Mouse (Mus musculus) kidney, postnatal 36 days (tissue): ENCODE measurements at regions not wholly inside any gene's neighbourhood (a gene's known extent, or its start where the extent isn't known, plus 50 kb on each side); places are given as distances from the start of the nearest gene placed in this dataset.
A peak's percentile ranks its signal among the peaks of the same experiment; 100 is the strongest.

Experiments
- DNase-seq, 2 experiments: peaks; one replicate each; pipeline ENCODE4 v3.0.0; 2021 to 2022; ENCODE audit warnings: mixed read lengths in 2 of 2

- no peak for DNase-seq
Measured at GRCm38 (mm10) chr1:185628401-185628800, 173.8 kb downstream of the Slc30a10 start.

DNA sequence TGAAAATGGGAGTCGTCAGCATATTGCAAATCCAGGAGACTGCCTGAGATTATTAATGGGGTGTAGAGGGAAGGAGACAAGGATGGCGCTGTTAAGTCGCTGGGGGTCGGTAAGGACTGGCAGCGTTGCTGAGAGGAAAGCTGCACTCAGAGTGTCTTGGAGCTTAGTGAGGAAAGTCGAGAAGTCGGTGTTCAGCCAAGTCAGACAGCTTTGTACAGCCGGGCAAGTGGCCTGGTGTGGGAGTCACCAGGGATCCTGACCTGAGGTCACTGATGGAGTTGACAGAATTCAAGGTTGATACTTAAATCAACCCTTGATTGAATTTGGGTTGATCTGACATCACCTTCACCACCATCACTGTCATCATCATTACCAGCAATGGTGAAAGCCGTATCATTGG is 175.3 kb downstream of the Slc30a10 start:
- DNase-seq: no peak

DNA sequence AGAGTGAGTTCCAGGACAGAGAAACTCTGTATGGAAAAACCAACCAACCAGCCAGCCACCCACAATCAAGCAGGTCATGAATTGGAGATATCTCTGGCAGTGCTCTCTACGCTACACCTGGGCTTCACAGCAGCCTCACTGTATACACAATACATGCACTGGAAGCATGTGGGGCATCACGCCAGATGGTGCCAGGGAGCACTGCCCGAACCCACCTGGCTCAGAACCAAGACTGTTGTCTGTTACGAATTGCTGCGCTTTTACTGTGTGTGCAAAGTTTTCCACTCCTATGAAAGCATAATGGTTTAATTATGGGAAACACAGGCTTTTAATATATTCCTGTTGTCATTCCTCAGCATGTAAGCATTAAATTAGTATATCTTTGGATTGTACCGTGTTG is 184.0 kb downstream of the Slc30a10 start:
- DNase-seq: no peak

DNA sequence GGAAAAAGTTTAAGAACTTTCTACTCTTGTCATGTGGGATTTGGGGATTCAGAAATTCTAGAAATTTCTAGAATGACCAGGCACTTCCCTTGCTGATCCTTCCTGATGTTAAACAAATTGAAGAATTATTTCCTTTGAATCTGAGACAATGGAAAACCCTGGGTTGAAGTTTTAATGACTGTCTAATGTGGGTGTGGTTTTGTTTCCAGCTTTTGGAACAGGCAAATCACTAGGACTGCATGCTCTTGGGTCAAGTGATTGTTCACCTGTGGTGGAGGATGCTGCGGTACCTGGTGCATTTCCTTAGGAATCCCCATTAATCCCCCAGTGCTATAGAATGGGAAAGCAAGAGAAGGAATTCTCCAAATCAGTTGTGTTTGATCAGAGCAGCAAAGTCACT is 184.8 kb downstream of the Slc30a10 start:
- no peak for DNase-seq

- DNase-seq: no peak
Measured at GRCm38 (mm10) chr1:185644026-185644425, 189.4 kb downstream of the Slc30a10 start.

GRCm38 (mm10) chr1:185648128-185648527 is 193.5 kb downstream of the Slc30a10 start:
- no peak for DNase-seq

GRCm38 (mm10) chr1:185648926-185649325 is 194.3 kb downstream of the Slc30a10 start:
- DNase-seq: no peak

- DNase-seq: no peak
Measured at GRCm38 (mm10) chr1:185650926-185651325, 196.3 kb downstream of the Slc30a10 start.

DNA sequence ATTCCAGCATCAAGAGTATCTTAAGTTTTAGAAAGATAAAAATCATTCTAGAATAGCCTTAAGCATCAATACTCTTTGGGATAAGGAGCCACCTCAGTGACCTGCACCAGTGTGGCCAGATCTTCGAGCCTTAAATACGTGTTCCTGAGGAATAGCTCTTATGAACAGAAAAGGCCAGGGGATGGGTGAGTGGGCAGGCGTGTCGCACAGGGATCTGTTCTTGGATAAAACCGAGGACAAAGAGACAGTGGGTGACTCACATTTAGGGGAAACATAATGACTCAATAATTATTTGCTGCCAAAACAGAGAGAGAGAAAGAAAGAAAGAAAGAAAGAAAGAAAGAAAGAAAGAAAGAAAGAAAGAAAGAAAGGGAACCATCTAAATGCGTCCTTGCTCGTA is 200.4 kb downstream of the Slc30a10 start:
- no peak for DNase-seq

DNA sequence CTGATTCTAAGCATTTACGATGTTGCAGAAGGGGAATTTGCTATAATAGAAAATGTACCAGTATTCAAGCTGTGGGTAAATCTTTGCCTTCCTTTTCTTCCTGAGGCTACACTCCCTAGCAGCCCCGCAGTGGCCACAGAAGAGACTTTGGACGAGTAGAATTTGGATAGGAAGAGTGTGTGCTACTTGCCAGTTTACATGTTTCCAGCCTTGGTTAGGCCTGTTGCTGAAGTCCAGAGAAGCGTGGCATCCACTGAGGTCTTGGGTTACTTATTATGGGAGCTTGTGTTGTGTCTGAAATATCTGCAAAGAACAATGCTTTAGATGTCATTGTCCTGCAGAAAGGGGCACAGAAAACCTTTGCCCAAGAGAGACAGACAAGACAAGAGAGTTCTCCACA is 200.8 kb downstream of the Slc30a10 start:
- peak; percentile 23 to 32 for DNase-seq

DNA sequence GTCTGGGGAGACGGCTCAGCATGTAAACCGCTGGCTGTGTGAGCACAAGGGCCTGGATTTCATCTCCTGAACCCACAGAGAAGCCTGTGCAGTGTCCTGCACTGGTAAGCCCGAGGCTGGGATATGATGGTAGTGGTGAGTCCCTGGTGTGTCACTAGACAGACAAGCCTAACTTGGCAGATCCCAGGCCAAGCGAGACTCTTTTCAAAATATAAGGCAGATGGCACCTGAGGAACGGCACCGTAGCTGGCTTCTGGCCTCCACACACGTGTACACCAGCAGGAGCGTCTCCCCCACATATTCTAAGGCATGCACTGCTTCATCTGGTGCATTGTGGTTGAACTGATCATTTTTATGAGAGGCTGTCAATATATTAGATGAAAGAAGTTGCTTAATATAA is 202.6 kb downstream of the Slc30a10 start:
- DNase-seq: no peak

DNA sequence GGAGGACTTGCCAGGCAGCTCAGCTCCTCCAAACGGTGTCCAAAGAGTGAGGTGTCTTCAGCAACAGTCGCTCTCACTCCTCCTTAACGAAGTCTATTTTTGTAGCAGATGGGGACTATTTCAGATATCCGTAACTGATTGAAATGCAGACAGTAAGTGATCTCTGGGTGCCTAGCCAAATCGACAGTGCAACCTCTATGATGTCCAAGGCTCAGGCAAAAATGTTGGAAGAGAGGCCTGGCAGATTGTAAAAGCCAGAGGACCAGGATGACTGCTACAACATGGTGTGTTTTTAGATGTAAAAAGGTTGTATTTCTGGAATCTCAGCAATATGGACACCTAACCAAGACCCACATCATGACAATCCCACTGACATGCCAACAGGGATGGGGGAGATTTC is 204.8 kb downstream of the Slc30a10 start:
- no peak for DNase-seq

DNA sequence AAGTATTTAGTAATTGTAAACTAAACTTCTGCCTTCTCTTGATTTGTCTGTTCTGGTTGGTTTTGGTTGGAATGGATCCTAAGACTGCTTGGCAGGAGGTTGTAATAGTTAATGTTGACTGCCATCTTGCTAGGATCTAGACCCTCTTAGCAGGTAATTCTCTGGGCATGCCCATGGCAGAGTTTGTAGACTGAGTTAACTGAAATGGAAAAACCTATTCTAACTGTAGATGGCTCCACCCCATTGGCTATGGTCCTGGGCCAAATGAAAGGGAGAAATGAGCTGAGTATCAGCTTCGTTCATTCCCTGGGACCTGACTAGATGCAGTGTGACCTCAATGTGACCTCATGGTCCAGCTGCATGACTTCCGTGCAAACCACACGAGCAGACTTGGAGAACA is 207.7 kb downstream of the Slc30a10 start:
- peak in 1 of 2 experiments; percentile 38 for DNase-seq

DNA sequence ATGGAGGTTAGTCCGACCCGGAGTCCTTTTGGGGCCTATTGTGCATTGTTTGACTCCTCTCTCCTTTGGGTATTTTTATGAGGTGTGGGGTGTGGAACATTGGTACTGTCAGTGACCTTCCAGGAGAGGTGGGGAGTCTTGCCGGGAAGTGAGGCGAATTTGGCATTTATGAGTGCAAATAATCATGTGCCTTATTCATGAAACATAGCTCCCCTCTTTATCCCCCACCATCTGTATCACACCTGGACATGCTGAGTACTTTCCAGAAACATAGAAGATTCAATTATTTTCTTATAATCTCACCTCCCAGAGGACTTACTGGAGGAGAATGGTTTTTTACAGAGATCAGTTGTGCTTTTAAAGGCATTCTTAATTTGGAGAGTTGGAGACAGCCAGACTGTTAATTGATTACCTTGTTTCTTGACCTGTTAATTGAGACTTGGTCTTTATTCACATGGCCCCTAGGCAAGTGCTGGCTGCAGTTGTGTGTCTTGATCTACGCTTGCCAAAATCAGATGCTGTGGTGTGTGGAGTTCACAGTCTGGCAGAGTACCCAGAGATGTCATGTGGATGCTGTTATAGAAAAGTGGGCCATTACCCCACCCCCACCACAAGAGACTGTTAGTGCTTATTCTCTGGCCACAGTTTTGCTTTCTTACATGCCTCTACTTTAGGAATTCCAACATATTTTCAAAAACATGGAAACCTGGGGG is 215.5 kb downstream of the Slc30a10 start:
- DNase-seq: no peak

DNA sequence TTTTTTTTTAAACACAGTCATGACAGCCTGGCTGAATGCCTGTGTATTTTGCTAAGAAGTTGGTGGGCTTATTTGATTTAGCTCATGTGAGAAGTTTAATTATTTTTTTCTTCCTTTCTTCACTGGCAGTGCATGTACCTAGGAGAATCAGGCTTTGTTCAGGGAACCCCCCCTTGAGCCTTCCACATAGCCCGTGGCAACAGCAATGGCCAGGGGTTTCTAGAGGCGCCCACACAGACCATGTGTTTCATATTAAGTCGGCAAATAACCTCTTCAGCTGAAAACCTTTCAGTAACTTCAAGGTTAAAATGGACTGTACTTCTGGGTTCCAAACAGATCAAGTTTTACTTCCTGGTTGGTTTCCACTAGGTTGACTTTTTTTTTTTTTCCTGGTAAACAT is 218.3 kb downstream of the Slc30a10 start:
- no peak for DNase-seq

DNA sequence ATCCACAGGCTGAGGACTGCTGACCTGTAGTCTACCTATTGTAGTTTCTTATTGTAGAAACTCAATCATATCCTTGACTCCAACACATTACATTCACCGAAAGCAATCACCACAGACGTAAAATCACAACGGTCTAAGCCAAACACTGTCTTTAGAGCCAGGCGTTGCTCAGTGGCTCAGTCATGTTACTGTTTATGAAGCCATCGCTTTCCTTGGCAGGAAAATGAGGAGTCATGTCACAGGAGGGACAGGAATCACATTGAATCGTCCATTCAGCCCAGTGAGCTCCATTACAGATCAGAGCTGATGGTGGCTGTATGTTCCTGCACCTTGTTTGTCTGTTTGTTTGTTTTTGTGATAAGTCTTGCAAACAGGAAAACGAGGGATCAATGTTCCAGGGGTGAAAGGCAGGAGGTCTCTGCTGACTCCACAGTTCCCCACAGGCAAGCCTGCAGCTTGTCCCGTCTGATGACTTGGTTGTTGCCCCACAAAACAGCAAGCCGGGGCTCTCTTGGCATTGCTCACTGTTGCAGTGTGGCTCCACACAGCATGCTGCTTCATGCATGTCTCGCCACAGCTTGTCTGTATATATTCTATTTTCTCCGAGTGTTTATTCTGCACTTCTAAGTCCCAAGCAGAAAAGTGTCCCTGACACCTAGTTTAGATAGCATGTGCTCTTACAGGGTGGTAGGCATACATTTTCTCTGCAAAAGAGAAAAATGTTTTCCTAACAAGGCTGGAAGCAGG is 221.2 kb downstream of the Slc30a10 start:
- no peak for DNase-seq

DNA sequence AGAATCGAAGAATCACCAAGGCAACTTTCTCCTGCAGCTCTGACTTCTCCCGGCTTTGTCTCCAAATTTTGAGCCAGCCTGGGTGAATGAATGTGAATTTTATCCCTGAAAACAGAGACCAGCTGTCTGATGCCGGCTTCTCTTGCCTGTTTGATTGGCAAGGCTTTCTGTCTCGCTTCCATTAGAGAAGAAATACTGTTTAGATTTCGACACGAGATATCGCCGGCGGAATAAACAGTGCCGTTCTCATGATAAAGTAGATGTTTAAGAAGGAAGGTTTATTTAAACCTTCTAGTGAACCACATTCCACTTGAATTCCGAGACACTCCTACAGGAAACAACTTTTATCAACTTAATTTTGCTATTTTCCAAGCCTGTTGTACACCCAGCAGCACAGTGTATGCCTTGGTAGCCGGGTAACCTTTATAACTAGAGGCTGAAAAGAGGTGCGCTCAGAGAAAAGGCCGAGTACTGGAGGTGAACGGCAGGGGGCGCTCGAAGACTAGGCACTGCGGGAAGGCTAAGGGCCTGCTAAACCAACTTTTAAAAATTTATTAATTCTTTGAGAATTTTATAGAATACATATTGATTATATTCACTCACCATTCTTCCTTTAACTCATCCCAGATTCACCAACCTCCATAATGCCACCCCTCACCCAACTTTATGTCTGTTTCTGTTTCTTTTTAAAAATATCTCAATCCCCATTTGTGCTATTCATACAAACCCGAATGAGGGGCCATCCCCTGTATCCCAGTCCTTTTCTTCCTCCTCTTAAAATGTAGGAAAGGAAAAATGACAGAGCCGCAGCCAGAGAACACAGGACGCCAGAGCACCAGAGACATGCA is 227.2 kb downstream of the Slc30a10 start:
- peak; percentile 58 to 90 for DNase-seq

GRCm38 (mm10) chr1:185682458-185682750 is 227.8 kb downstream of the Slc30a10 start:
- DNase-seq: no peak

DNA sequence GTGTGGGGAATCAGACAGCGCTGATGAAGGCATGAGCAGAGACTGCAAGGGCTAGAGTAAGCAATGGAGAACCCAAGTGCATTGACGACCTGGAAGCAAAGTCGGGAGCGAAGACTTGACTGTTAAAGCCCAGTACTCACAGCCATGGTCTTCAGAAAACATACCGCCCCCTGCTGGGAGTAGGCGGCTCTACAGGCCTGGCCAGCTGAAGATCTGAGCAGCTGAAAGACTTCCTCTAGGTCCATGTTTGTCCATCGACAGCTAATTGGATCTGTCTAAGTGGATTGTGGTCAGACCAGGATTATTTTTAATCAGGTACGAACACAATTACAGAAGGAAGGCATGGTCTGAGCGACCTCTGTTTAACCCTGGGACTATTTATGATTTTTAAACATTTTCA is 230.0 kb downstream of the Slc30a10 start:
- peak; percentile 8 to 57 for DNase-seq

- no peak for DNase-seq
Measured at GRCm38 (mm10) chr1:185688506-185688905, 233.9 kb downstream of the Slc30a10 start.

- no peak for DNase-seq
Measured at GRCm38 (mm10) chr1:185695394-185695793, 240.7 kb downstream of the Slc30a10 start.

- no peak for DNase-seq
Measured at GRCm38 (mm10) chr1:185699758-185700157, 245.1 kb downstream of the Slc30a10 start.

GRCm38 (mm10) chr1:185726324-185726723 is 271.7 kb downstream of the Slc30a10 start:
- no peak for DNase-seq

- no peak for DNase-seq
Measured at GRCm38 (mm10) chr1:185726811-185727210, 272.2 kb downstream of the Slc30a10 start.
